Mouse (Mus musculus): ENCODE results near the gene Zfp938. TPM values are rescaled to one million over a fixed set of nuclear protein-coding genes. Genes with fewer than 3 reads are reported as not detected.

Gene Zfp938
- polyA plus RNA-seq (2015; fragmentation: Nextera tagmentation; extraction: Ambion mirVana), result 1.6 and 2.1 TPM in 2 replicates

DNA sequence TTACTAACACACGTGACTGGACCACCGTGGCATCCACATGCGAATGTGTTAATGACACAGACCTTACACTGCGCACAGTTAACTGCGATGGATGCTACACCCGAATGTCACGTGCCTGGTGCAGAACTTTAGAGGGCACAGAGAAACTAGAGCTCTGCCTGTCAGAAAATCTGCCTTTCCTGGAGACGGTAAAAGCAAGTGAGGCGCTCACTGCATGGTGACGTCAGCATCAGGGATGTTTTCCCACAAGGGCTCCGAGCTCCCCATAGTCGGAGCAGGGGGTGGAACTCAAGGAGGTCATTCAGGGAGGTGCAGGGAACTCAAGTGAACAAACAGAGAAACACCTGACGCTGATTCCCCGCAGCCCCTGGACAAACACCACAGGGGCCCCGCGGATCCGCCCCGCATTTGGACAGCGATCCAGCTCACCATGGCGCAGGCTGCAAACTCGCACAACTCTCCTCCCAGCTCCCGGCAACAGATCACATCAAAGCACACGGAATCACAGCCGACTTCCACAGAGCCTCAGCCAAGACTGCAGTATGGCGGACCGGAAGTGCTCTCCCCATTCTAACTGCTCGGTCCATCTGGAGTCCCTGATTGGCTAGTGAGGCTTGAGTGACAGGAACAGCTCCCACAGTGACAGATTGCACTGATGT, at the start of gene Zfp938:
TSS of gene Zfp938 (minus strand) at position 539 of the 659 bp plus-strand sequence.
- Histone ChIP-seq H3K4me2 (peak within 1 kb of the TSS; percentile 66), H3K27ac (replicated peaks) (no peak within 1 kb of the TSS), H3K4me3 (replicated peaks) (peak within 1 kb of the TSS; percentile 65), H3K4me1 (replicated peaks) (0 out of 2 replicates have a peak, but pooled peaks cover 5% of the 10 kb centered on the region), H3K9me3 (replicated peaks) (no peaks in the 10 kb centered on the region), H3K36me3 (replicated peaks) (no peaks in the 10 kb centered on the region), H3K27me3 (no peaks in the 10 kb centered on the region), H3K9ac (peak within 1 kb of the TSS; percentile 48)
- WGBS (ENCODE audit: insufficient replicate concordance), result 3% methylated on average over 27 of the region's 27 CpGs
- ATAC-seq (ENCODE audit: insufficient read depth), result peak; percentile 89

DNA sequence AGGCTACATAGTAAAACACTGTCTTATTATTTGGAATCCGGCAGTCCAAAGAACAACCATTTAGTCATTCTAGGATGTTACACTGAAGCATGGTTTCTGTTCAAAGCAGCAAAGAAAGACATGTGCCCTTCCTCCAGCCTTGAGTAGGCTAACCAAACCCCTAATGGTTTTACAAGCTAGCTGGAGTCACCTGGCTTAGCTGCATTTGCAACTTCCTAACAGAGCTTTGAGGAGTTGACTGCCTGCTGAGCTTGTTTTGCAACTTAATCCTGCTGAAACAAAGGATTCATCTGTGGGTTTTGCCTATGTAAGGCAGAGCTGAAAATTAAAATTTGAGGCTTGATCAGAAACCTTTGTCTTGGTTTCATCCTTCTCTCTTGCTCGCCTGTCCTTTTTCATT, 16.3 kb upstream of the Zfp938 start:
- Histone ChIP-seq H3K36me3 (replicated peaks) (no peaks in the 10 kb centered on the region), H3K9ac (no peak overlapping the region), H3K9me3 (replicated peaks) (no peaks in the 10 kb centered on the region), H3K4me2 (no peak overlapping the region), H3K4me3 (replicated peaks) (no peak overlapping the region), H3K27ac (replicated peaks) (no peak overlapping the region), H3K27me3 (no peaks in the 10 kb centered on the region), H3K4me1 (replicated peaks) (no peaks in the 10 kb centered on the region)
- no peak for ATAC-seq (ENCODE audit: insufficient read depth)
- WGBS (ENCODE audit: insufficient replicate concordance), result 46% methylated on average over 2 of the region's 2 CpGs

DNA sequence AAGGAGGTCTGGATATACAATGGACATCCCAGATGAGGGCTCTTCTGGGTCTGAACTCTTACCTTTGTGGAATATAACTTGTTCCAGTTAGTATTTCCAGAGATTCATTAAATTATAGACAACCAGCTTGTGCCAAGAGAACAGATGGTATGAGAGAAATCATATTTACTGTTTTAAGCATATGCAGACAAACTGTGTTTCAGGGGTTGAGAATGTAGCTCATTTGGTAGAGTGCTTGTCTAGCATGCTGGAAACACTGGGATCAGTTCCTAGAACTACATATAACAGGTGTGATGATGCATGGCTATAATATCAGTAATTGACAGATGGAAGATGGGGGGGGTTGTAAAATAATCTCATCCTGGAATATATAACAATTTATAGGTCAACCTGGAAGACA, 3.9 kb upstream of the Zfp938 start:
- H3K4me2 ChIP-seq, result no peak overlapping the region
- 0 out of 2 replicates have a peak, but pooled peaks cover 5% of the 10 kb centered on the region for H3K4me1 ChIP-seq (replicated peaks)
- H3K9ac ChIP-seq, result no peak overlapping the region
- ATAC-seq (ENCODE audit: insufficient read depth), result no peak
- no peaks in the 10 kb centered on the region for H3K36me3 ChIP-seq (replicated peaks)
- H3K4me3 ChIP-seq (replicated peaks), result no peak overlapping the region
- no peaks in the 10 kb centered on the region for H3K27me3 ChIP-seq
- no peak overlapping the region for H3K27ac ChIP-seq (replicated peaks)
- no peaks in the 10 kb centered on the region for H3K9me3 ChIP-seq (replicated peaks)

DNA sequence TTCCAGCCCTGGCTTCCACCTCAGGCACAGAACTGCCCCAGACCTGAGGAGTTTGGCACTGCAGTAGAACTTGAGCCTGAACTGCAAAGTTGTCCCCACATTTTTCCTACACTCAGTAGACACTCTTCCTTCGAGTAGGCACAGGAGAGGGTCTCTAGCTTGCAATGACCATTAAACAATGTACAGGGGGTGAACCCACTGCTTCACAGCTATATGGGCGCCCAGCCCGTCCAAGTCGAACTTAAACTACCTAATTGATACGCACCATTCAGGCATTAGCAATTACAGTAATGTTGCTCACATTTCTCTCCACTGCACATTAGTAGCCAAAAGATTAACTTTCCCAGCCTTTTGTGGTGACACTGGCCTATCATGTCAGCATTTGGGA, 315 bp upstream of the Zfp938 start:
- Histone ChIP-seq H3K27me3 (no peaks in the 10 kb centered on the region), H3K36me3 (replicated peaks) (no peaks in the 10 kb centered on the region), H3K4me1 (replicated peaks) (0 out of 2 replicates have a peak, but pooled peaks cover 5% of the 10 kb centered on the region), H3K4me2 (peak overlapping the region; percentile 66), H3K4me3 (replicated peaks) (peak overlapping the region; percentile 65), H3K27ac (replicated peaks) (no peak overlapping the region), H3K9ac (no peak overlapping the region), H3K9me3 (replicated peaks) (no peaks in the 10 kb centered on the region)
- WGBS (ENCODE audit: insufficient replicate concordance), result 49% methylated on average over 5 of the region's 5 CpGs
- ATAC-seq (ENCODE audit: insufficient read depth), result no peak

DNA sequence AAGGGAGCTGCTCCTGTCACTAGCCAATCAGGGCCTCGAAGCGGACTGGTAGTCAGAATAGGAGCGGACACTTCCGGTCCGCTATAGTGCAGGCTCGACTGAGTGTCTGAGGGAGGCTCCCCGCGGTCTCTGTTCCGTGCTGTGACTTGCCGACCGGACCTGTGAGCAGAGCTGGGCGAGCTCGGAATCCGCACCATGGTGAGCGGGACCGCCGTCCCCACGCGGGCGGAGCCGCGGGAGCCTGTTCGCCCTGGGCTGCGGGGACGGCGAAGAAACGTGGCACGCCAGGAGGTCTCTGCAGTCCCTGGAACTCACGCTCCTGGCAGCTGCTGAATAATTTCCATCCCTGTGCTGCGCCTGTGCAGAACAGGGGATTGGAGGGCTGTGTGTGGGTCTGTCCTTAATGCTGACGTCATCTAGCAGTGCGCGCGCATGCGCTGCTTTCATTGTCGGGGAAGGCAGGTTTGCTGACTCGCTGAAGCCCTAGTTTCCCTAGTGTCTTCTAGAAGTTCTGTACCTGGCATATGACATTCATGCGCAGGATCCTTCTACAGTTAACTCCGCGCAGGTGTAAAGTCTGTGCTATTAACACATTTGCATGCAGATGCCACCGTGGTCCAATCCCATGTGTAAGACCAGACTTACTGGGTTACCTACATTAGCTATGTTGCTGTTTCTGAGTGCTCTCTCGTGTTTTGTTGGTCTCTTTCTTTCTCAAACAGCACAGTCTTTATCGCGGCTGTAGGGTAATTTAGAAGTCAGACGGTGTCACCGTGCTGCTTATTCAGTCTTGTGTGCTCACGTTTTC, 62.6 kb downstream of the Zfp938 start:
- peak overlapping the region; percentile 73 for H3K4me2 ChIP-seq
- no peaks in the 10 kb centered on the region for H3K27me3 ChIP-seq
- 5% methylated on average over 47 of the region's 47 CpGs for WGBS (ENCODE audit: insufficient replicate concordance)
- H3K36me3 ChIP-seq (replicated peaks), result no peaks in the 10 kb centered on the region
- no peaks in the 10 kb centered on the region for H3K4me1 ChIP-seq (replicated peaks)
- H3K27ac ChIP-seq (replicated peaks), result peak overlapping the region; percentile 79
- ATAC-seq (ENCODE audit: insufficient read depth), result peak; percentile 92
- H3K4me3 ChIP-seq (replicated peaks), result peak overlapping the region; percentile 62
- H3K9me3 ChIP-seq (replicated peaks), result no peaks in the 10 kb centered on the region
- peak overlapping the region; percentile 37; the same call in 1 of the 2 replicates for H3K9ac ChIP-seq

Other genes starting within 250 kb of the Zfp938 start
- 1.8 and 2.3 TPM in 2 replicates for gene Zfp873, start 193.2 kb downstream of the Zfp938 start, polyA plus RNA-seq (2015; fragmentation: Nextera tagmentation; extraction: Ambion mirVana)
- 0.60 TPM in 2 replicates for gene BC024063, start 157.9 kb downstream of the Zfp938 start, polyA plus RNA-seq (2015; fragmentation: Nextera tagmentation; extraction: Ambion mirVana)
- gene AU041133, start 113.3 kb downstream of the Zfp938 start, polyA plus RNA-seq (2015; fragmentation: Nextera tagmentation; extraction: Ambion mirVana), result 1.0 and 1.2 TPM in 2 replicates
- not detected in 2 replicates for gene 4932415D10Rik, start 75.3 kb upstream of the Zfp938 start, polyA plus RNA-seq (2015; fragmentation: Nextera tagmentation; extraction: Ambion mirVana)
- 0.82 and 1.3 TPM in 2 replicates for gene Gm4924, start 113.0 kb upstream of the Zfp938 start, polyA plus RNA-seq (2015; fragmentation: Nextera tagmentation; extraction: Ambion mirVana)